Mouse (Mus musculus) hindbrain, embryonic 13.5 days (tissue): ENCODE measurements around the gene Os9. TPM values are rescaled to one million over a fixed set of nuclear protein-coding genes. Genes with fewer than 3 reads are reported as not detected.
A peak's percentile ranks its signal among the peaks of the same experiment; 100 is the strongest.

Experiments
- ATAC-seq: fragments of 200-750 bp; cut with Nextera tagmentation; 2 replicates; pipeline ENCODE4 v1.8.0; 2017; ENCODE audit warnings: moderate TSS enrichment; ENCODE audit not compliant: low FRiP score
- H3K27ac ChIP-seq: fragments of 300-500 bp; sonication (generic); 2 replicates; pipeline ENCODE4 v1.5.1; 2015; ENCODE audit warnings: inconsistent platforms, mild to moderate bottlenecking, moderate library complexity
- H3K27me3 ChIP-seq: fragments of 300-500 bp; sonication (generic); 2 replicates; pipeline ENCODE4 v1.6.1; 2015; ENCODE audit warnings: mild to moderate bottlenecking, inconsistent platforms
- H3K36me3 ChIP-seq: fragments of 300-500 bp; sonication (generic); 2 replicates; pipeline ENCODE4 v1.6.1; 2015; ENCODE audit warnings: mild to moderate bottlenecking, inconsistent platforms
- H3K4me1 ChIP-seq: fragments of 300-500 bp; sonication (generic); replicated peaks from 2 replicates; pipeline ENCODE4 v1.6.1; 2015; ENCODE audit warnings: inconsistent platforms
- H3K4me2 ChIP-seq: fragments of 300-500 bp; sonication (generic); 2 replicates; pipeline ENCODE4 v1.6.1; 2015; ENCODE audit warnings: inconsistent platforms, mild to moderate bottlenecking, moderate library complexity
- H3K4me3 ChIP-seq: fragments of 300-500 bp; sonication (generic); 2 replicates; pipeline ENCODE4 v1.5.1; 2015; ENCODE audit warnings: mild to moderate bottlenecking, inconsistent platforms
- H3K9ac ChIP-seq: fragments of 300-500 bp; sonication (generic); 2 replicates; pipeline ENCODE4 v1.6.1; 2015; ENCODE audit warnings: mild to moderate bottlenecking, inconsistent platforms
- H3K9me3 ChIP-seq: fragments of 300-500 bp; sonication (generic); 2 replicates; pipeline ENCODE4 v1.6.1; 2016; ENCODE audit warnings: inconsistent platforms
- WGBS: fragments of 180-500 bp; shearing (Covaris S2); methylation state at CpG from one replicate; pipeline ENCODE4 v1.1.7; 2015; 5-methylcytosine and 5-hydroxymethylcytosine counted together
- polyA plus RNA-seq: library from polyadenylated mRNA; unstranded; fragments of >200 nt; fragmentation: Nextera tagmentation; extraction: Ambion mirVana; gene quantifications from 2 replicates; pipeline ENCODE4 v1.2.1, GENCODE M21; 2015

The Os9 gene
- polyA plus RNA-seq, 1 experiment from 2014 or later: 144 TPM

GRCm38 (mm10) chr10:127083292-127083914 lies 37.5 kb downstream of the Os9 start:
- H3K9ac ChIP-seq: 0 out of 2 replicates have a peak overlapping the region, but pooled peaks have one; percentile 49

GRCm38 (mm10) chr10:127081996-127082620 lies 38.8 kb downstream of the Os9 start:
- H3K9me3 ChIP-seq: no peaks in the 10 kb centered on the region
- peak overlapping the region; percentile 84 for H3K4me3 ChIP-seq
- H3K9ac ChIP-seq: peak overlapping the region; percentile 98; the same call in 1 of the 2 replicates
- H3K36me3 ChIP-seq: peaks cover 38% of the 10 kb centered on the region
- ATAC-seq: no peak
- H3K4me1 ChIP-seq: peaks cover 52% of the 10 kb centered on the region
- H3K27ac ChIP-seq: no peak overlapping the region
- peaks cover 58% of the 10 kb centered on the region for H3K27me3 ChIP-seq
- 33% methylated on average over 8 of the region's 8 CpGs for WGBS
- H3K4me2 ChIP-seq: peak overlapping the region; percentile 90

More at GRCm38 (mm10) chr10:127083292-127083914, 37.5 kb downstream of the Os9 start:
- no peaks in the 10 kb centered on the region for H3K9me3 ChIP-seq
- H3K27me3 ChIP-seq: peaks cover 67% of the 10 kb centered on the region
- no peak for ATAC-seq
- no peak overlapping the region for H3K4me2 ChIP-seq
- WGBS: 39% methylated on average over 8 of the region's 8 CpGs
- no peak overlapping the region for H3K4me3 ChIP-seq
- peaks cover 51% of the 10 kb centered on the region for H3K36me3 ChIP-seq
- H3K4me1 ChIP-seq: peaks cover 42% of the 10 kb centered on the region
- H3K27ac ChIP-seq: no peak overlapping the region

GRCm38 (mm10) chr10:127080901-127081780 lies 39.8 kb downstream of the Os9 start:
- Histone ChIP-seq H3K36me3 (peaks cover 29% of the 10 kb centered on the region), H3K4me2 (peak overlapping the region; percentile 90), H3K4me3 (peak overlapping the region; percentile 84), H3K27ac (peak overlapping the region; percentile 37; the same call in 1 of the 2 replicates), H3K9me3 (no peaks in the 10 kb centered on the region), H3K9ac (peak overlapping the region; percentile 98), H3K27me3 (peaks cover 59% of the 10 kb centered on the region), H3K4me1 (peaks cover 56% of the 10 kb centered on the region)
- no peak for ATAC-seq
- 1% methylated on average over 46 of the region's 48 CpGs for WGBS

GRCm38 (mm10) chr10:127079665-127080391 lies 41.1 kb downstream of the Os9 start:
- Histone ChIP-seq H3K36me3 (peaks cover 21% of the 10 kb centered on the region), H3K4me2 (peak overlapping the region; percentile 90), H3K4me1 (peaks cover 58% of the 10 kb centered on the region), H3K27me3 (peaks cover 62% of the 10 kb centered on the region), H3K4me3 (peak overlapping the region; percentile 84), H3K27ac (peak overlapping the region; percentile 93), H3K9ac (peak overlapping the region; percentile 98), H3K9me3 (no peaks in the 10 kb centered on the region)
- no peak for ATAC-seq
- under 1% methylated on average over 55 of the region's 70 CpGs for WGBS

GRCm38 (mm10) chr10:127078677-127079575 lies 42.0 kb downstream of the Os9 start:
- Histone ChIP-seq H3K4me1 (peaks cover 58% of the 10 kb centered on the region), H3K27me3 (peaks cover 53% of the 10 kb centered on the region), H3K4me2 (peak overlapping the region; percentile 90), H3K36me3 (peaks cover 12% of the 10 kb centered on the region), H3K9me3 (no peaks in the 10 kb centered on the region), H3K4me3 (peak overlapping the region; percentile 84), H3K27ac (peak overlapping the region; percentile 93), H3K9ac (peak overlapping the region; percentile 98)
- WGBS: under 1% methylated on average over 34 of the region's 49 CpGs
- peak; percentile 77 for ATAC-seq

- ATAC-seq: peak; percentile 60
- Histone ChIP-seq H3K4me3 (peak overlapping the region; percentile 84), H3K4me1 (peaks cover 54% of the 10 kb centered on the region), H3K27ac (peak overlapping the region; percentile 93), H3K27me3 (peaks cover 45% of the 10 kb centered on the region), H3K9ac (peak overlapping the region; percentile 59), H3K9me3 (no peaks in the 10 kb centered on the region), H3K4me2 (peak overlapping the region; percentile 90), H3K36me3 (peaks cover 4% of the 10 kb centered on the region; the same call in 1 of the 2 replicates)
- 4% methylated on average over 12 of the region's 12 CpGs for WGBS
These were observed 42.8 kb downstream of the Os9 start for GRCm38 (mm10) chr10:127078001-127078676.

GRCm38 (mm10) chr10:127077515-127077914 lies 43.4 kb downstream of the Os9 start:
- no peaks in the 10 kb centered on the region for H3K9me3 ChIP-seq
- H3K27me3 ChIP-seq: peaks cover 39% of the 10 kb centered on the region
- peak overlapping the region; percentile 93 for H3K27ac ChIP-seq
- ATAC-seq: no peak
- H3K4me1 ChIP-seq: peaks cover 47% of the 10 kb centered on the region
- H3K4me2 ChIP-seq: peak overlapping the region; percentile 90
- peak overlapping the region; percentile 59 for H3K9ac ChIP-seq
- H3K4me3 ChIP-seq: peak overlapping the region; percentile 84
- 3% methylated on average over 10 of the region's 10 CpGs for WGBS
- no peaks in the 10 kb centered on the region for H3K36me3 ChIP-seq

- Histone ChIP-seq H3K9ac (peak overlapping the region; percentile 53; the same call in 1 of the 2 replicates), H3K27me3 (peaks cover 36% of the 10 kb centered on the region), H3K4me2 (no peak overlapping the region), H3K36me3 (no peaks in the 10 kb centered on the region), H3K4me1 (peaks cover 37% of the 10 kb centered on the region), H3K27ac (no peak overlapping the region), H3K4me3 (no peak overlapping the region), H3K9me3 (no peaks in the 10 kb centered on the region)
- 44% methylated on average over 4 of the region's 4 CpGs for WGBS
- ATAC-seq: no peak
These were observed 44.8 kb downstream of the Os9 start for GRCm38 (mm10) chr10:127076082-127076481.

- Histone ChIP-seq H3K4me1 (peaks cover 37% of the 10 kb centered on the region), H3K9me3 (no peaks in the 10 kb centered on the region), H3K27ac (no peak overlapping the region), H3K4me3 (no peak overlapping the region), H3K36me3 (no peaks in the 10 kb centered on the region), H3K4me2 (no peak overlapping the region), H3K9ac (no peak overlapping the region), H3K27me3 (peaks cover 32% of the 10 kb centered on the region)
- no peak for ATAC-seq
- 75% methylated on average over 8 of the region's 8 CpGs for WGBS
These were observed 45.3 kb downstream of the Os9 start for GRCm38 (mm10) chr10:127075651-127076050.

- Histone ChIP-seq H3K9me3 (no peaks in the 10 kb centered on the region), H3K4me1 (peaks cover 33% of the 10 kb centered on the region), H3K27me3 (peaks cover 26% of the 10 kb centered on the region), H3K36me3 (no peaks in the 10 kb centered on the region), H3K9ac (peak within 1 kb of the TSS; percentile 53; the same call in 1 of the 2 replicates), H3K4me2 (no peak within 1 kb of the TSS), H3K4me3 (no peak within 1 kb of the TSS), H3K27ac (no peak within 1 kb of the TSS; the same call in 1 of the 2 replicates)
- ATAC-seq: no peak
- WGBS: 74% methylated on average over 9 of the region's 9 CpGs
These were observed 45.9 kb downstream of the Os9 start, which contains the start of gene Agap2 for GRCm38 (mm10) chr10:127075080-127075479. Gene Agap2, plus strand, starts transcription at chr10:127075284.
